Mouse (Mus musculus): ENCODE results near the gene Ercc2. TPM values are rescaled to one million over a fixed set of nuclear protein-coding genes. Genes with fewer than 3 reads are reported as not detected.

The Ercc2 gene
- total RNA-seq, 2 experiments from 2014 or later = 36.2 to 37.1 TPM

- peak; percentile 64 to 74 for DNase-seq
Observed at GRCm38 (mm10) chr7:19359892-19360641, 21.7 kb upstream of the Ercc2 start.

- DNase-seq = peak; percentile 88 to 89
Observed at GRCm38 (mm10) chr7:19360944-19361343, 20.9 kb upstream of the Ercc2 start.

- DNase-seq = peak; percentile 65 to 69
Observed at GRCm38 (mm10) chr7:19361720-19362119, 20.1 kb upstream of the Ercc2 start.

GRCm38 (mm10) chr7:19362276-19362675 lies 19.5 kb upstream of the Ercc2 start:
- no peak for DNase-seq

- peak in 1 of 2 experiments; percentile 54 for DNase-seq
Observed at GRCm38 (mm10) chr7:19363881-19364280, 17.9 kb upstream of the Ercc2 start.

- no peak for DNase-seq
Observed at GRCm38 (mm10) chr7:19365376-19365775, 16.4 kb upstream of the Ercc2 start.

- DNase-seq = no peak
Observed at GRCm38 (mm10) chr7:19368380-19368779, 13.4 kb upstream of the Ercc2 start.

- DNase-seq = peak; percentile 68 to 71
Observed at GRCm38 (mm10) chr7:19369823-19370425, 11.9 kb upstream of the Ercc2 start.

- no peak for DNase-seq
Observed at GRCm38 (mm10) chr7:19373367-19373766, 8.4 kb upstream of the Ercc2 start.

GRCm38 (mm10) chr7:19375368-19375767 lies 6.4 kb upstream of the Ercc2 start:
- DNase-seq = no peak

GRCm38 (mm10) chr7:19376019-19376418 lies 5.8 kb upstream of the Ercc2 start:
- DNase-seq = no peak

GRCm38 (mm10) chr7:19378049-19378448 lies 3.8 kb upstream of the Ercc2 start:
- no peak for DNase-seq

GRCm38 (mm10) chr7:19382166-19382541 lies 344 bp downstream of the Ercc2 start:
- no peak for DNase-seq

- DNase-seq = no peak
Observed at GRCm38 (mm10) chr7:19383708-19384107, 1.9 kb downstream of the Ercc2 start.

- peak in 1 of 2 experiments; percentile 41 for DNase-seq
Observed at GRCm38 (mm10) chr7:19388699-19389413, 7.0 kb downstream of the Ercc2 start.

GRCm38 (mm10) chr7:19394484-19394883 lies 12.7 kb downstream of the Ercc2 start:
- DNase-seq = no peak

- DNase-seq = no peak
Observed at GRCm38 (mm10) chr7:19399496-19400280, 17.9 kb downstream of the Ercc2 start.

- DNase-seq = no peak
Observed at GRCm38 (mm10) chr7:19400946-19401345, 19.1 kb downstream of the Ercc2 start.

- DNase-seq = no peak
Observed at GRCm38 (mm10) chr7:19402535-19403112, 20.8 kb downstream of the Ercc2 start.

GRCm38 (mm10) chr7:19403731-19404296 lies 22.0 kb downstream of the Ercc2 start, which contains the start of gene Klc3:
Klc3 (minus strand) TSS chr7:19404104.
- DNase-seq = no peak

- no peak for DNase-seq
Observed at GRCm38 (mm10) chr7:19404476-19404875, 22.7 kb downstream of the Ercc2 start, which contains the start of gene Ckm. Ckm (plus strand) TSS chr7:19404776.

GRCm38 (mm10) chr7:19405417-19405816 lies 23.6 kb downstream of the Ercc2 start:
- DNase-seq = peak; percentile 74 to 80

All from layer of hippocampus, postnatal 36 days (tissue).